In the genomic region with DNA sequence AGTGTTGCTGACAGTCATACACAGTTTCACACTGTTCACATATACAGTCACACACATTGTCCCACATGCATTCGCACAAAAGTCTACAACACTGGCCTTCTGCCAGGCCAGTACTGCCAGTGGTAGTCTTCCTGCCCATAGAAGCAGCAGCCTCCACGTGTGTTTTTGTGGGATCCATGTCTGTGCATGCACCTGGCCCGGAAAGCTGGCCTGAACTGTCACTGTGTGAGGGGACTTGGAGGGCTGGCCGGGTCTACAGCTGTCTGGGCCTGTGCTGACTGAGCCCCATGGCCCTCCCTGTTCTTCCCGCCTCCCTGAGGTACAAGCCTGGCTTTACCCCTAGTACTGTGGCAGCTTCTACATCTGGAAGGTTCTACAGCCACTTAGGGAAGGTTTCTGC, we compare ENCODE assay signal across 19 mouse cellular contexts. TPM values are rescaled to one million over a fixed set of nuclear protein-coding genes. Genes with fewer than 3 reads are reported as not detected.
A peak's percentile ranks its signal among the peaks of the same experiment; 100 is the strongest.
DNase-seq lines count a peak whose midpoint lies in the region; ATAC-seq and TF ChIP-seq lines count a peak whose summit lies in the region.
"Had no signal": no experiment of that assay in that cellular context is flagged by ENCODE, and none has a peak within 500 bp of the region (broad histone marks: within the 10 kb centered on the region; RNA-seq: fewer than 3 reads in every experiment).

No protein-coding gene starts in this region.

- no peak overlapping the region for H3K4me3 ChIP-seq in spleen, adult 2 months (ENCODE audit: extremely low read depth, insufficient read depth, insufficient read length)
- no peak overlapping the region for H3K4me3 ChIP-seq in MEL (ENCODE audit: control insufficient read depth in 1 of 2, insufficient read depth in 1 of 2, low read depth in 2 of 2, low read length in 2 of 2)
- no peak overlapping the region for H3K4me3 ChIP-seq in embryonic facial prominence, embryonic 10.5 days
- H3K4me3 ChIP-seq in stomach, embryonic 16.5 days (replicated peaks; ENCODE audit: low read length): no peak overlapping the region
- H3K4me3 ChIP-seq: hindbrain, embryonic 10.5 days; lung, embryonic 15.5 days had no signal

- H3K27me3 ChIP-seq in spleen, adult 2 months (ENCODE audit: control insufficient read depth, insufficient read depth, low read length): no peaks in the 10 kb centered on the region
- no peaks in the 10 kb centered on the region for H3K27me3 ChIP-seq in MEL (ENCODE audit: control insufficient read depth in 1 of 2, insufficient read depth in 2 of 2, low read length in 2 of 2)
- H3K27me3 ChIP-seq in embryonic facial prominence, embryonic 10.5 days (replicated peaks; ENCODE audit: low read depth, poor library complexity, severe bottlenecking): peaks cover 17% of the 10 kb centered on the region; the same call in 1 of the 2 replicates
- H3K27me3 ChIP-seq in stomach, embryonic 16.5 days (ENCODE audit: control insufficient read depth, insufficient read depth, low read length): no peaks in the 10 kb centered on the region
- H3K27me3 ChIP-seq: lung, embryonic 15.5 days had no signal

- peak overlapping the region; percentile 32; the same call in 1 of the 2 replicates for H3K27ac ChIP-seq in spleen, adult 2 months (ENCODE audit: insufficient read depth, low read length)
- peak overlapping the region; percentile 58 for H3K27ac ChIP-seq in MEL (ENCODE audit: control insufficient read depth, low read depth, low read length)
- H3K27ac ChIP-seq in embryonic facial prominence, embryonic 10.5 days (replicated peaks): 0 out of 2 replicates have a peak overlapping the region, but pooled peaks have one; percentile 32
- peak overlapping the region; percentile 78 for H3K27ac ChIP-seq in stomach, embryonic 16.5 days (ENCODE audit: low read length)
- H3K27ac ChIP-seq: hindbrain, embryonic 10.5 days; lung, embryonic 15.5 days had no signal

- peak; percentile 26; the same call in 1 of the 2 replicates for ATAC-seq in stomach, embryonic 16.5 days (ENCODE audit: insufficient read depth, low FRiP score)

- peaks cover 33% of the 10 kb centered on the region; the same call in 1 of the 2 replicates for H3K4me1 ChIP-seq in spleen, adult 2 months (ENCODE audit: control insufficient read depth, insufficient read depth, insufficient read length)
- H3K4me1 ChIP-seq in MEL (ENCODE audit: control insufficient read depth in 1 of 2, insufficient read depth in 2 of 2, low read length in 2 of 2): peaks cover 0 to 29% of the 10 kb centered on the region in 2 experiments; a peak in 3 of 4 replicates
- H3K4me1 ChIP-seq in embryonic facial prominence, embryonic 10.5 days: peaks cover 14% of the 10 kb centered on the region
- H3K4me1 ChIP-seq in stomach, embryonic 16.5 days (ENCODE audit: control insufficient read depth, insufficient read depth, low read length): no peaks in the 10 kb centered on the region; the same call in 1 of the 2 replicates
- H3K4me1 ChIP-seq: lung, embryonic 15.5 days had no signal

- TF ChIP-seq POLR2A in spleen, adult 2 months (IDR thresholded peaks at IDR 0.05; ENCODE audit: low read depth, low read length): no peak
- no peak for TF ChIP-seq POLR2A in MEL (IDR thresholded peaks at IDR 0.05; ENCODE audit: control insufficient read depth in 1 of 2, insufficient read depth in 1 of 2, low read depth in 1 of 2, low read length in 2 of 2, poor library complexity in 1 of 2)

- no peaks in the 10 kb centered on the region for H3K9me3 ChIP-seq in MEL (replicated peaks; ENCODE audit: insufficient read depth, low read length)
- H3K9me3 ChIP-seq in embryonic facial prominence, embryonic 10.5 days: no peaks in the 10 kb centered on the region
- no peaks in the 10 kb centered on the region for H3K9me3 ChIP-seq in stomach, embryonic 16.5 days (replicated peaks; ENCODE audit: control insufficient read depth, low read length)
- H3K9me3 ChIP-seq: hindbrain, embryonic 10.5 days; lung, embryonic 15.5 days had no signal

- no peaks in the 10 kb centered on the region for H3K79me2 ChIP-seq in MEL (ENCODE audit: control insufficient read depth, insufficient read depth, low read length, poor library complexity)

- peak overlapping the region; percentile 15; the same call in 1 of the 2 replicates for H3K9ac ChIP-seq in MEL (ENCODE audit: control insufficient read depth, low read depth, low read length, poor library complexity, severe bottlenecking)
- H3K9ac ChIP-seq in stomach, embryonic 16.5 days (ENCODE audit: low read length): no peak overlapping the region
- H3K9ac ChIP-seq: lung, embryonic 15.5 days had no signal

- DNase-seq in spleen, adult 2 months (ENCODE audit: low read depth in 1 of 2, low spot score in 2 of 2): no peak
- no peak for DNase-seq in spleen, postnatal 36 days (ENCODE audit: low spot score in 2 of 2)
- DNase-seq in MEL (ENCODE audit: low read depth, low spot score): no peak
- DNase-seq in embryonic facial prominence, embryonic 10.5 days (ENCODE audit: low spot score): no peak
- DNase-seq in embryo, embryonic 10.5 days (ENCODE audit: low spot score): no peak
- no peak for DNase-seq in left cerebral cortex, adult 8-10 months (ENCODE audit: low spot score in 2 of 2)
- DNase-seq: cerebellum, adult 9-11 months; embryo, embryonic 11 days; heart, adult 18-20 months; kidney, adult 8-10 months; kidney, postnatal 25 days; right cerebral cortex, postnatal 14 days had no signal

- no peaks in the 10 kb centered on the region for H3K36me3 ChIP-seq in spleen, adult 2 months (ENCODE audit: control insufficient read depth, insufficient read depth, low read length)
- peaks cover 0 to 14% of the 10 kb centered on the region in 2 experiments; a peak in 2 of 4 replicates for H3K36me3 ChIP-seq in MEL (ENCODE audit: control insufficient read depth in 1 of 2, insufficient read depth in 2 of 2, low read length in 2 of 2)
- H3K36me3 ChIP-seq in embryonic facial prominence, embryonic 10.5 days (replicated peaks): no peaks in the 10 kb centered on the region
- H3K36me3 ChIP-seq in stomach, embryonic 16.5 days (ENCODE audit: control insufficient read depth, insufficient read depth, low read length): no peaks in the 10 kb centered on the region
- H3K36me3 ChIP-seq: hindbrain, embryonic 10.5 days; lung, embryonic 15.5 days had no signal

- WGBS in spleen, adult 2 months: 43% methylated on average over 5 of the region's 5 CpGs
- 87% methylated on average over 5 of the region's 5 CpGs for WGBS in embryonic facial prominence, embryonic 10.5 days
- WGBS in stomach, embryonic 16.5 days: 64% methylated on average over 5 of the region's 5 CpGs

- no peak for TF ChIP-seq CTCF in spleen, adult 2 months (IDR thresholded peaks at IDR 0.05; ENCODE audit: extremely low read depth, insufficient read depth, insufficient read length, insufficient replicate concordance)
- TF ChIP-seq CTCF in MEL (IDR thresholded peaks at IDR 0.05 in 2 of 3, conservative IDR thresholded peaks at IDR 0.05 in 1 of 3; ENCODE audit: control insufficient read depth in 1 of 3, insufficient read depth in 1 of 3, low read depth in 2 of 3, low read length in 3 of 3, poor library complexity in 1 of 3, severe bottlenecking in 1 of 3): no peak

- TF ChIP-seq RAD21 in MEL (IDR thresholded peaks at IDR 0.05; ENCODE audit: low read depth, low read length): no peak

- no peak for TF ChIP-seq EP300 in MEL (IDR thresholded peaks at IDR 0.05; ENCODE audit: low read depth in 1 of 2, low read length in 2 of 2)

- no peak overlapping the region for H3K4me2 ChIP-seq in stomach, embryonic 16.5 days (ENCODE audit: low read depth, low read length)
- H3K4me2 ChIP-seq: lung, embryonic 15.5 days had no signal

TF ChIP-seq in MEL, 35 proteins besides CTCF, POLR2A, EP300 and RAD21:
- no peak for TF ChIP-seq POLR2AphosphoS2 (IDR thresholded peaks at IDR 0.05; ENCODE audit: low read length)
- TF ChIP-seq SIN3A (IDR thresholded peaks at IDR 0.05; ENCODE audit: low read length): no peak
- TF ChIP-seq ELF1 (IDR thresholded peaks at IDR 0.05; ENCODE audit: low read depth, low read length): no peak
- TF ChIP-seq ZMIZ1 (IDR thresholded peaks at IDR 0.05; ENCODE audit: low read depth, low read length): no peak
- TF ChIP-seq TCF12 (IDR thresholded peaks at IDR 0.05; ENCODE audit: low read depth, low read length): no peak
- no peak for TF ChIP-seq USF2 (IDR thresholded peaks at IDR 0.05; ENCODE audit: borderline replicate concordance in 1 of 2, insufficient read depth in 1 of 2, low read depth in 1 of 2, low read length in 2 of 2)
- TF ChIP-seq ZKSCAN1 (IDR thresholded peaks at IDR 0.05; ENCODE audit: low read depth, low read length): no peak
- no peak for TF ChIP-seq CHD1 (IDR thresholded peaks at IDR 0.05; ENCODE audit: low read depth, low read length)
- no peak for TF ChIP-seq BHLHE40 (IDR thresholded peaks at IDR 0.05; ENCODE audit: borderline replicate concordance, low read depth, low read length)

RNA-seq across cellular contexts. Expression of a gene that starts 7.6 kb away (rescaled TPM):
- polyA plus RNA-seq in spleen, adult 2 months (2012; rRNA removed): 0.14 and 0.22 TPM in 2 replicates
- not detected in 2 replicates for total RNA-seq in MEL (2012; rRNA removed)
- polyA plus RNA-seq in MEL (2012; ENCODE audit: insufficient read depth in 1 of 2, insufficient read length in 2 of 2, low read depth in 1 of 2, low replicate concordance in 2 of 2, missing spikeins in 1 of 2): under 1 TPM in 1 of 2 experiments, not detected in 1; 0.13 TPM
- polyA plus RNA-seq in embryonic facial prominence, embryonic 10.5 days (2016; fragmentation: Nextera tagmentation; extraction: Ambion mirVana): 0.92 and 1.3 TPM in 2 replicates
- polyA plus RNA-seq in stomach, embryonic 16.5 days (2015; fragmentation: Nextera tagmentation; extraction: Ambion mirVana): 0.24 and 0.34 TPM in 2 replicates
- total RNA-seq in left cerebral cortex, adult 8-10 months (2022): 1 to 10 TPM; 1.1 to 1.7 (median 1.2) TPM
- total RNA-seq: adrenal gland, postnatal 36 days; gastrocnemius, adult 8-10 months; heart, adult 18-20 months had no signal

RNA-seq across cellular contexts. Expression of a gene that starts 21.4 kb away (rescaled TPM):
- polyA plus RNA-seq in spleen, adult 2 months (2012; rRNA removed): 23.2 and 26.2 TPM in 2 replicates
- 0.39 and 0.75 TPM in 2 replicates for total RNA-seq in MEL (2012; rRNA removed)
- under 1 TPM in 1 of 2 experiments, not detected in 1; 0.50 TPM for polyA plus RNA-seq in MEL (2012; ENCODE audit: insufficient read depth in 1 of 2, insufficient read length in 2 of 2, low read depth in 1 of 2, low replicate concordance in 2 of 2, missing spikeins in 1 of 2)
- polyA plus RNA-seq in embryonic facial prominence, embryonic 10.5 days (2016; fragmentation: Nextera tagmentation; extraction: Ambion mirVana): 1.7 and 2.3 TPM in 2 replicates
- 3.0 and 4.1 TPM in 2 replicates for polyA plus RNA-seq in stomach, embryonic 16.5 days (2015; fragmentation: Nextera tagmentation; extraction: Ambion mirVana)
- 1 to 10 TPM; 1.1 to 3.6 (median 1.9) TPM for total RNA-seq in left cerebral cortex, adult 8-10 months (2022)

RNA-seq across cellular contexts. Expression of a gene that starts 27.4 kb away (rescaled TPM):
- 1.1 and 2.3 TPM in 2 replicates for polyA plus RNA-seq in spleen, adult 2 months (2012; rRNA removed)
- not detected in 2 replicates for total RNA-seq in MEL (2012; rRNA removed)
- polyA plus RNA-seq in MEL (2012; ENCODE audit: insufficient read depth in 1 of 2, insufficient read length in 2 of 2, low read depth in 1 of 2, low replicate concordance in 2 of 2, missing spikeins in 1 of 2): not detected
- polyA plus RNA-seq in embryonic facial prominence, embryonic 10.5 days (2016; fragmentation: Nextera tagmentation; extraction: Ambion mirVana): 0.20 and 0.36 TPM in 2 replicates
- not detected in 2 replicates for polyA plus RNA-seq in stomach, embryonic 16.5 days (2015; fragmentation: Nextera tagmentation; extraction: Ambion mirVana)
- total RNA-seq in left cerebral cortex, adult 8-10 months (2022): not detected
- total RNA-seq: adrenal gland, postnatal 36 days; gastrocnemius, adult 8-10 months; heart, adult 18-20 months; megakaryocyte progenitor cell, adult 5-6 weeks had no signal
- polyA plus RNA-seq: hindbrain, embryonic 10.5 days; neural tube, embryonic 14.5 days had no signal
